8 mouse cellular contexts compared by ENCODE assay signal in the genomic region with DNA sequence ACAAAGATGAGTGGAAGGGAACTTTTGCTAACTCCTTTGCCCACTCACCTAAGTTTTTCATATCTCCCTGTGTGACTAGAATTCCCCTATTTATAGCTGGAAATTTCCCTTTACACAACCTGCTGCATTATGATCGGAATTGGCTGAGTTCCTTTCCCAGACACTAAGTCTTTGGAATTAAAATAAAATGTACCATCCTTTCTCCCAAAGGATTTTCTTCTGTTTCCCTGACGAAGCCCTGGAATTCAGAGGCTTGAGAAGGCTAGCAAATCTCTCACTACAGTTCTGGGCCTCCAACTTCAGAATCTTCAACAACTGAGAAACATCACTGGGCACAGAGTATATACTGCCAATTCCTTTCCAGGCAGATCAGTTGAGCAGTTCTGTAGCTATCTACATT. TPM values are rescaled to one million over a fixed set of nuclear protein-coding genes. Genes with fewer than 3 reads are reported as not detected.
A peak's percentile ranks its signal among the peaks of the same experiment; 100 is the strongest.
DNase-seq lines count a peak whose midpoint lies in the region; ATAC-seq and TF ChIP-seq lines count a peak whose summit lies in the region.
"Had no signal": no experiment of that assay in that cellular context is flagged by ENCODE, and none has a peak within 500 bp of the region (broad histone marks: within the 10 kb centered on the region; RNA-seq: fewer than 3 reads in every experiment).

No protein-coding gene starts in this region.

- H3K36me3 ChIP-seq in megakaryocyte, embryonic 14.5 days (replicated peaks; ENCODE audit: low read length), result no peaks in the 10 kb centered on the region
- no peaks in the 10 kb centered on the region for H3K36me3 ChIP-seq in forebrain, embryonic 12.5 days (replicated peaks)
- no peaks in the 10 kb centered on the region for H3K36me3 ChIP-seq in limb, embryonic 14.5 days (ENCODE audit: control insufficient read depth, insufficient read depth, low read length)

- no peaks in the 10 kb centered on the region for H3K9me3 ChIP-seq in megakaryocyte, embryonic 14.5 days
- no peaks in the 10 kb centered on the region for H3K9me3 ChIP-seq in forebrain, embryonic 12.5 days
- no peaks in the 10 kb centered on the region for H3K9me3 ChIP-seq in limb, embryonic 14.5 days (ENCODE audit: control insufficient read depth, low read length)

- 34% methylated on average over 2 of the region's 2 CpGs for WGBS in forebrain, embryonic 12.5 days
- 43% methylated on average over 2 of the region's 2 CpGs for WGBS in limb, embryonic 14.5 days

- peak overlapping the region; percentile 92 for H3K9ac ChIP-seq in forebrain, embryonic 12.5 days
- peak overlapping the region; percentile 98 for H3K9ac ChIP-seq in limb, embryonic 14.5 days (ENCODE audit: low read depth, low read length, severe bottlenecking)

- H3K27me3 ChIP-seq in megakaryocyte, embryonic 14.5 days (replicated peaks), result no peaks in the 10 kb centered on the region
- no peaks in the 10 kb centered on the region for H3K27me3 ChIP-seq in forebrain, embryonic 12.5 days
- no peaks in the 10 kb centered on the region for H3K27me3 ChIP-seq in limb, embryonic 14.5 days (ENCODE audit: control insufficient read depth, insufficient read depth, low read length)

- peak overlapping the region; percentile 99 for H3K4me3 ChIP-seq in megakaryocyte, embryonic 14.5 days (replicated peaks)
- H3K4me3 ChIP-seq in forebrain, embryonic 12.5 days (replicated peaks), result peak overlapping the region; percentile 88
- peak overlapping the region; percentile 82 for H3K4me3 ChIP-seq in limb, embryonic 14.5 days (replicated peaks; ENCODE audit: low read length)

- peak overlapping the region; percentile 61 for H3K4me2 ChIP-seq in forebrain, embryonic 12.5 days
- H3K4me2 ChIP-seq in limb, embryonic 14.5 days (replicated peaks; ENCODE audit: low read depth, low read length, severe bottlenecking), result peak overlapping the region; percentile 75

- peak overlapping the region; percentile 59; the same call in 1 of the 2 replicates for H3K27ac ChIP-seq in forebrain, embryonic 12.5 days
- H3K27ac ChIP-seq in limb, embryonic 14.5 days (replicated peaks; ENCODE audit: low read depth, low read length), result no peak overlapping the region

- no peak for DNase-seq in limb, embryonic 14.5 days (ENCODE audit: low spot score)
- DNase-seq in right cerebral cortex, postnatal 36 days (ENCODE audit: low spot score in 2 of 2), result no peak
- no peak for DNase-seq in adrenal gland, postnatal 14 days
- no peak for DNase-seq in Muller cell, postnatal 12 days (ENCODE audit: inconsistent ontology term)
- DNase-seq: adrenal gland, postnatal 25 days had no signal

- no peak for TF ChIP-seq POLR2A in limb, embryonic 14.5 days (IDR thresholded peaks at IDR 0.05; ENCODE audit: borderline replicate concordance, extremely low read depth, insufficient read depth, insufficient read length)

- peaks cover 42% of the 10 kb centered on the region for H3K4me1 ChIP-seq in megakaryocyte, embryonic 14.5 days
- peaks cover 23% of the 10 kb centered on the region for H3K4me1 ChIP-seq in forebrain, embryonic 12.5 days
- H3K4me1 ChIP-seq in limb, embryonic 14.5 days (ENCODE audit: control insufficient read depth, insufficient read depth, low read length), result peaks cover 25% of the 10 kb centered on the region

- ATAC-seq in megakaryocyte, adult 5-6 weeks (ENCODE audit: poor library complexity, severe bottlenecking), result no peak
- ATAC-seq in forebrain, embryonic 12.5 days (ENCODE audit: low FRiP score), result no peak
- ATAC-seq in limb, embryonic 14.5 days (ENCODE audit: low FRiP score, low read depth), result no peak

RNA-seq across cellular contexts. Expression of a gene that starts 1.2 kb away (rescaled TPM):
- 0.18 TPM in 1 of 2 replicates, not detected in the other for polyA plus RNA-seq in megakaryocyte, embryonic 14.5 days (2012; ENCODE audit: insufficient read depth, low replicate concordance)
- 22.0 and 24.6 TPM in 2 replicates for total RNA-seq in megakaryocyte, adult 5-6 weeks (2015)
- 30.9 and 33.9 TPM in 2 replicates for total RNA-seq in megakaryocyte, adult 5-6 weeks (2017)
- 34.5 and 36.8 TPM in 2 replicates for polyA plus RNA-seq in forebrain, embryonic 12.5 days (2016; fragmentation: Nextera tagmentation; extraction: Ambion mirVana)
- 25.0 and 26.9 TPM in 2 replicates for polyA plus RNA-seq in limb, embryonic 14.5 days (2012; rRNA removed)
- 17.9 and 19.1 TPM in 2 replicates for polyA plus RNA-seq in limb, embryonic 14.5 days (2014; fragmentation: Nextera tagmentation; extraction: Ambion mirVana)
- total RNA-seq in adrenal gland, postnatal 14 days (2021), result 44.7 and 45.3 TPM in 2 replicates

Comparison
In these comparisons a context has a peak if more than half of its experiments do, and no peak if none do; other contexts are left out.
1. RNA of a gene that starts 1.2 kb away (polyA plus RNA-seq): 34.5 to 36.8 TPM in forebrain, embryonic 12.5 days and 17.9 to 26.9 TPM in limb, embryonic 14.5 days; 0.18 TPM in megakaryocyte, embryonic 14.5 days; every median in the first group is over 10 times any median in the second.
2. Peak in every context shown above with its lines, with median percentiles within 50 percentile points of each other: H3K4me3 ChIP-seq.